Mouse (Mus musculus): ENCODE measurements at regions not wholly inside any gene's neighbourhood (a gene's known extent, or its start where the extent isn't known, plus 50 kb on each side); places are given as distances from the start of the nearest gene placed in this dataset.

DNA sequence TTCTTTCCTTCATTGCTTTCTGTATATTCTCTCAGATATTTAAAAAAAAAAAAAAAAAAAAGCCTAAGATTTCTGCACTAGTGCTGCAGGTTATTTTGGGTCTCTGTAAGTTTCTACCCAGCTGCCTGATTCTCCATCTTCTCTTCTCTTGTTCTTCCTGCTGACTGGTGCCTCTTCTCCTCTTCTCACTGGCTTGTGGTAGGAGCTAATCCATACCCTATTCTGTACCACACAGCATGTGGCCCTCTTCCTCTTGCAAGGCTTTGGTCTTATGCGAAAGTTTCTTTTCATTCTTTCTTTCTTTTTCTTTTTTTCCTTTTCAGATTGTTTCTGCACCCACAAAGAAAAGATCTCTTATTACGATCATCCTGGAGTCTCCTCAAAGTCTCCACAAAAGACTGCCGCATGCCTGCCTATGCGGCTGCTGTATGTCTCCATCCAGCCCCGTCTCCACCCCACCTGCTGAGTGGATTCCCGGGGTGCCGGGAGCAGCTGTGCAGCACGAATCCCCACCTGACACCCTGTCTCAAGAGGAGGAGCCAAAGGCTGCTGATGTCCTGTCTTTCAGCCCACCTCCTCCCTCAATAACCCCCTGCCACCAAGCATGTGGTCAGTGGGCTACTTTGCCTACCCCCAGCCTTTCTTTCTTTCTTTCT lies 66.3 kb downstream of the Ythdf1 start:
- ATAC-seq (ENCODE audit: low FRiP score): peak; percentile 55
- Histone ChIP-seq H3K27me3 (peaks cover 48% of the 10 kb centered on the region), H3K4me3 (peak overlapping the region; percentile 7; the same call in 1 of the 2 replicates), H3K4me1 (replicated peaks) (peaks cover 29% of the 10 kb centered on the region), H3K27ac (peak overlapping the region; percentile 90), H3K9ac (peak overlapping the region; percentile 60; the same call in 1 of the 2 replicates), H3K9me3 (no peaks in the 10 kb centered on the region), H3K36me3 (no peaks in the 10 kb centered on the region), H3K4me2 (peak overlapping the region; percentile 46)
- WGBS: 2% methylated on average over 8 of the region's 8 CpGs

DNA sequence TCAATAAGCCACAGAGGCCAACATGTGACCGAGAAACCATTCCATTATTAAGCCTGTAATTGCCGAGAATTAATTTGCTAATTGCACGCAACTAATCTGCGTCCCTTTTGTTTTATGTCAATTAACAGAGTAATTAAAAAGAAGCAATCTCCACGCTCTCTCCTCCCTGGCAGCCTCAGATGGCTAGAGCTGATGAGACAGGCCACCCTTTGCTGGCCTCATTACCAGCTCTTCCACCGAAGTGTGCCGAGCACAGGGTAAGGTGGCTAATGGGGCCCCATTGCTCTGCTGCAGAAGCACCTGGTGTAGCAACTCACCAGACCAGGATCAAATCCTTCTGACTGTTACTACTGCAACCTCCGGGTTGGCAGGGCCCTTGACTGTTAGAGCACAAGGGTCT lies 70.8 kb upstream of the Bhlhe23 start:
- no peaks in the 10 kb centered on the region for H3K9me3 ChIP-seq
- ATAC-seq (ENCODE audit: low FRiP score): 0 out of 2 replicates have a peak, but pooled peaks have one; percentile 44
- H3K4me1 ChIP-seq (replicated peaks): peaks cover 18% of the 10 kb centered on the region
- H3K4me2 ChIP-seq: no peak overlapping the region
- peak overlapping the region; percentile 45 for H3K27ac ChIP-seq
- H3K27me3 ChIP-seq: 0 out of 2 replicates have a peak, but pooled peaks cover 3% of the 10 kb centered on the region
- no peaks in the 10 kb centered on the region for H3K36me3 ChIP-seq
- WGBS: 52% methylated on average over 8 of the region's 8 CpGs
- no peak overlapping the region for H3K4me3 ChIP-seq
- no peak overlapping the region for H3K9ac ChIP-seq

GRCm38 (mm10) chr2:180845011-180845410 lies 68.3 kb upstream of the Bhlhe23 start:
- Histone ChIP-seq H3K9ac (no peak overlapping the region), H3K4me1 (replicated peaks) (peaks cover 18% of the 10 kb centered on the region), H3K36me3 (no peaks in the 10 kb centered on the region), H3K4me2 (no peak overlapping the region), H3K4me3 (no peak overlapping the region), H3K27ac (no peak overlapping the region), H3K9me3 (no peaks in the 10 kb centered on the region), H3K27me3 (0 out of 2 replicates have a peak, but pooled peaks cover 3% of the 10 kb centered on the region)
- ATAC-seq (ENCODE audit: low FRiP score): no peak
- 44% methylated on average over 5 of the region's 5 CpGs for WGBS

- Histone ChIP-seq H3K27me3 (no peaks in the 10 kb centered on the region), H3K4me3 (no peak overlapping the region), H3K4me1 (replicated peaks) (peaks cover 18% of the 10 kb centered on the region), H3K9ac (no peak overlapping the region), H3K27ac (peak overlapping the region; percentile 40; the same call in 1 of the 2 replicates), H3K4me2 (no peak overlapping the region), H3K9me3 (no peaks in the 10 kb centered on the region), H3K36me3 (no peaks in the 10 kb centered on the region)
- WGBS: 61% methylated on average over 2 of the region's 2 CpGs
- no peak for ATAC-seq (ENCODE audit: low FRiP score)
Observed at GRCm38 (mm10) chr2:180843669-180844068, 67.0 kb upstream of the Bhlhe23 start.

DNA sequence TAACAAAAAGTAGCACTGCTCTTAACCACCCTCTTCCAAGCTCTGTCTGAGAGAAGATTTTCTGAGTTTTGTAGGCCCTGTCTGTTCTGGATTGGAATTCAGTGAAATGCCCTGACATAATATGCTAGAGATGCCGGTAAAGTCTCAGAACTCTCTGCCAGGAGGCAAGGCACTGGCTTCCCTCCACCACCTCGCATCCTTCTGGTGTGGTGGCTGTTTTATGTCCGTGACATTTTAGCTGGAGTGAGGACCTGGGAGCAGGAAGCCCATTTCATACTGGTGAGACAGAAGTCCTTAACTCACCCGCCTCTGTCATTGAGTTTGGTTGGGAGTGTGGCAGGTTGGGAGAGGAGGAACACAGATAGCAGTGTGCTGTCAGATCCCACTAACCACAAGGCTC lies 62.4 kb upstream of the Bhlhe23 start:
- H3K4me1 ChIP-seq (replicated peaks): peaks cover 19% of the 10 kb centered on the region
- no peak for ATAC-seq (ENCODE audit: low FRiP score)
- WGBS: 85% methylated on average over 4 of the region's 4 CpGs
- H3K4me3 ChIP-seq: no peak overlapping the region
- H3K36me3 ChIP-seq: no peaks in the 10 kb centered on the region
- H3K27ac ChIP-seq: no peak overlapping the region
- no peak overlapping the region for H3K4me2 ChIP-seq
- no peaks in the 10 kb centered on the region for H3K9me3 ChIP-seq
- no peak overlapping the region for H3K9ac ChIP-seq
- H3K27me3 ChIP-seq: no peaks in the 10 kb centered on the region

DNA sequence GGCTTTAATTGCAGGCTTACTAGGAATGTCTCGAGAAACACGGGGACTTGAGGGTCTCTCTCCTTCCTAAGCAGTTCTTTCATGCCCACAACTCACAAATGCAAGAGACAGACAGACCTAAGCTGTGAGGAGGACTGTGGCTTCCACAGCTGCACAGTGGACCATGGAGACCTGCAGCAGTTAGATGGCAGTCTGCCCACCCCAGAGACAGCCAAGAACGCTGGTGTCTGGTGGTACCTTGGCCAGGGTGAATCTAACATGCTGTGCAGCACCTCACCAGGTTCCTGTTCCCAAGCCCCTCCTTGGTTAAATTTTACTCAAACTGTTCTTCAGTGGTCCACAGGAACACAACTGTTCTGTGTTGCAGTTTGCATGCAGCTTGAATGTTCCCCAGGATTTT lies 61.3 kb upstream of the Bhlhe23 start:
- no peaks in the 10 kb centered on the region for H3K27me3 ChIP-seq
- H3K4me2 ChIP-seq: no peak overlapping the region
- H3K9me3 ChIP-seq: no peaks in the 10 kb centered on the region
- H3K27ac ChIP-seq: no peak overlapping the region
- no peak overlapping the region for H3K4me3 ChIP-seq
- no peak for ATAC-seq (ENCODE audit: low FRiP score)
- peaks cover 11% of the 10 kb centered on the region; the same call in 1 of the 2 replicates for H3K4me1 ChIP-seq (replicated peaks)
- no peak overlapping the region for H3K9ac ChIP-seq
- H3K36me3 ChIP-seq: no peaks in the 10 kb centered on the region
- WGBS: 71% methylated on average over 3 of the region's 3 CpGs

DNA sequence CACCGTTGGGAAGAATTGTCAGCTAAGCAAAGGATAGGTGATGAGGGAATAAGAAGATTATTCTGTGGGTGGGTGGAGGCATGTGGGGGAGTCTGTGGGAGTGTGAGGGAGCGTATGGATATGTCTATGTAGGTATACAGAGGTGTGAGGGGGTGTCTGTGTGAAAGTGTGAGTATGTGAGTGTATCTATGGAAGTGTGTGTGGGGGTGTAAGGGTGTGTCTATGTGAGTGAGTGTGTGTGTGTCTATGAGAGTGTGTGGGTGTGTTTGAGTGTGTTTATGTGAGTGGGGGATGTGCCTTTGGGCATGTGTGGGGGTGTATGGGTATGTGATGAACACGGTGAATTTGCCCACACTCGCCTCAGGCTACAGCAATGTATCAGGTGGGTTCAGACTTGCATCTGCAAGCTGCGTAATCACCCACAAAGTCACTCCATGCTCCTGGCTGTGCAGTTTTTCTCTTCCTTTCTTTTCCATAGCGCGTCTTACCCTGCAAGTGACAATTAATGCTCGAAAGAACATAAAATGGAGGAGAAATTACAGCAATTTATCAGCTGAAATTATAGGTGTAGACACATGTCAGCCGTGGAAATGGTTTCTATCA lies 60.7 kb upstream of the Bhlhe23 start:
- no peak overlapping the region for H3K27ac ChIP-seq
- no peak for ATAC-seq (ENCODE audit: low FRiP score)

DNA sequence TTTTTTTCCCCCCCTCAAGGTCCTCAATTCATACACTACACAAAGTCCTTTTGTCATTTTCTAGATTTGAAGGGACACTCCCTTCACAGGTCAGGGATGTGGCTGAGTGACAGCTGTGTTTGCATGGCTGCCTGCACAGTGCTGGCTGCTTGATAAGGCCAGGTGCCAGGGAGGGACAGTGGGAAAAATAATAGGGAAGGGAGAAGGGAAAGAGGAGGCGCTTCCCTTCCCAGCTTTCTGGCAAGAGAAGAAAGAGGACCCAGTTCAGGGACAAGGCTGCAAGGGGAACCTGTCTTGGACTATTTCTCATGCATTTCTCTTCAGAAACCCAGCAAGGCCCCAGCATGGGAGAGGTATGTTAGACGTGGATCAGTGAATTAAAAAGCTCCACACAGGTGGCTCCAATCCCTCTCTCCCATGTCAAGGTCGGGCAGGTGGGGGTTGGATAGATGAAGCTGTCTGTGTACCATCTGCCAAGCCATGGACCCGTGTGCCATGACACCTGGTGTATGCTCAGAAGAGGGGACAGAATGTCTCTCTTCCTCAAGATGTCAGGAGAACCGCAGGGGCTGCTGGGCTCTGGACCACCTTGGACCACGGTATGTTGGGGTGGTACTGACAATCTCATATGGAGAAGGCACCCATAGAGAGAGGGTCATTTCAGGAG lies 59.4 kb upstream of the Bhlhe23 start:
- no peak overlapping the region for H3K9ac ChIP-seq
- ATAC-seq (ENCODE audit: low FRiP score): no peak
- H3K4me3 ChIP-seq: no peak overlapping the region
- no peaks in the 10 kb centered on the region for H3K27me3 ChIP-seq
- H3K27ac ChIP-seq: 0 out of 2 replicates have a peak overlapping the region, but pooled peaks have one; percentile 18
- 74% methylated on average over 6 of the region's 6 CpGs for WGBS
- H3K36me3 ChIP-seq: no peaks in the 10 kb centered on the region
- no peak overlapping the region for H3K4me2 ChIP-seq
- H3K9me3 ChIP-seq: no peaks in the 10 kb centered on the region
- H3K4me1 ChIP-seq (replicated peaks): peaks cover 11% of the 10 kb centered on the region; the same call in 1 of the 2 replicates

More for the DNA sequence above, 60.7 kb upstream of the Bhlhe23 start:
- 80% methylated on average over 9 of the region's 9 CpGs for WGBS
- no peak overlapping the region for H3K4me2 ChIP-seq
- peaks cover 11% of the 10 kb centered on the region; the same call in 1 of the 2 replicates for H3K4me1 ChIP-seq (replicated peaks)
- H3K27me3 ChIP-seq: no peaks in the 10 kb centered on the region
- no peaks in the 10 kb centered on the region for H3K36me3 ChIP-seq
- H3K9me3 ChIP-seq: no peaks in the 10 kb centered on the region
- H3K4me3 ChIP-seq: no peak overlapping the region
- no peak overlapping the region for H3K9ac ChIP-seq

- ATAC-seq (ENCODE audit: low FRiP score): no peak
- H3K36me3 ChIP-seq: no peaks in the 10 kb centered on the region
- no peaks in the 10 kb centered on the region for H3K27me3 ChIP-seq
- no peaks in the 10 kb centered on the region for H3K9me3 ChIP-seq
- H3K4me3 ChIP-seq: no peak overlapping the region
- WGBS: 81% methylated on average over 7 of the region's 7 CpGs
- peaks cover 11% of the 10 kb centered on the region; the same call in 1 of the 2 replicates for H3K4me1 ChIP-seq (replicated peaks)
- H3K9ac ChIP-seq: no peak overlapping the region
- H3K27ac ChIP-seq: no peak overlapping the region
- H3K4me2 ChIP-seq: no peak overlapping the region
Observed at GRCm38 (mm10) chr2:180832711-180833110, 56.0 kb upstream of the Bhlhe23 start.

- H3K9me3 ChIP-seq: no peaks in the 10 kb centered on the region
- H3K27me3 ChIP-seq: no peaks in the 10 kb centered on the region
- no peak for ATAC-seq (ENCODE audit: low FRiP score)
- 72% methylated on average over 2 of the region's 2 CpGs for WGBS
- no peak overlapping the region for H3K27ac ChIP-seq
- no peak overlapping the region for H3K4me2 ChIP-seq
- H3K9ac ChIP-seq: no peak overlapping the region
- H3K4me1 ChIP-seq (replicated peaks): peaks cover 9% of the 10 kb centered on the region
- no peaks in the 10 kb centered on the region for H3K36me3 ChIP-seq
- H3K4me3 ChIP-seq: no peak overlapping the region
Observed at GRCm38 (mm10) chr2:180830607-180831006, 53.9 kb upstream of the Bhlhe23 start.

DNA sequence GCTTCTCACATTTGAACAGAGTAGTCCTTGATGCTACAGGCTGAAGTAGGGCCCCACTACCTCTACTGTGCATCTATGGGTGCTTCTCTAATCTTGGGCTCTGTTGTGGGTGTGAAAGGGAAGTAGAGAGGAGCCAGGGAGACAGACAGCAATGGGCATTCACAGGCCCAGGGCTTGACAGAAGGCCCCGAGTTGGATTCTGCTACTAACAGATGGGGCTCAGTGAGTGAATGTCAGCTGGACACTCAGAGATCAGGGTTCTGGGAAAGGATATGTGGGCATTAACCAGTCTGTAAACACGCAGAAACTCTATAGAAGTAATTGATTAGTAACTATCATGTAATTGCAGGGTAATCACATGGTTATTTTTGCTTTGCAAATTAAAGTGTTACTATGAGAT lies 51.4 kb upstream of the Bhlhe23 start:
- H3K4me2 ChIP-seq: no peak overlapping the region
- 72% methylated on average over 2 of the region's 2 CpGs for WGBS

DNA sequence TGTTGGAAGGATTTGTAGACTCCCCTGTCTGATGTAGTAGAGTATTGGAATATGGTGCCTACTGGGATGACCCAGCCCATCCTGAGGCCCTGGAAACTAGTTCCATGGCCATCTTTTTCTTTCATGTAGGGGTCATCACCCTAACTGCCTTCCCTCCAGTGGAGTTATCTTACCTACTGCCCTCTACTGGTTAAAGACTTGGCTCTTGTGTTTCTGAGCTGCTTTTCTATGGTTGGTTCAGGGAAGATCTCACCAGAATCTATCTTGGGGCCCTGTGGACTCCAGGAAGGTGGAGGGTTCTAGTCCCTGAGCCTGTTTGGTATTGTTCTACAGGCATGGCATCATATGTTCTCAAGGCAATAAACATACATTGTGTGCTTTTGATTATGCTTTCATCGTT lies 50.0 kb upstream of the Bhlhe23 start:
- Histone ChIP-seq H3K4me3 (no peak overlapping the region), H3K9ac (no peak overlapping the region), H3K27me3 (0 out of 2 replicates have a peak, but pooled peaks cover 4% of the 10 kb centered on the region), H3K4me1 (replicated peaks) (peaks cover 35% of the 10 kb centered on the region), H3K27ac (0 out of 2 replicates have a peak overlapping the region, but pooled peaks have one; percentile 89), H3K4me2 (no peak overlapping the region), H3K36me3 (no peaks in the 10 kb centered on the region), H3K9me3 (no peaks in the 10 kb centered on the region)
- WGBS: 91% methylated on average over 1 of the region's 1 CpGs
- no peak for ATAC-seq (ENCODE audit: low FRiP score)

More for the DNA sequence above, 51.4 kb upstream of the Bhlhe23 start:
- no peak for ATAC-seq (ENCODE audit: low FRiP score)
- H3K27ac ChIP-seq: no peak overlapping the region
- no peak overlapping the region for H3K4me3 ChIP-seq
- H3K9ac ChIP-seq: no peak overlapping the region
- 0 out of 2 replicates have a peak, but pooled peaks cover 4% of the 10 kb centered on the region for H3K27me3 ChIP-seq
- no peaks in the 10 kb centered on the region for H3K9me3 ChIP-seq
- no peaks in the 10 kb centered on the region for H3K36me3 ChIP-seq
- H3K4me1 ChIP-seq (replicated peaks): peaks cover 26% of the 10 kb centered on the region

Measured in hindbrain, embryonic 13.5 days (tissue).